Mouse (Mus musculus) skeletal muscle tissue, adult 2 months (tissue): ENCODE measurements around the gene Kcnab3.

Source experiments
- DNase-seq: peaks from one replicate; pipeline ENCODE4 v3.0.0-alpha.2; 2012; ENCODE audit warnings: low read depth, low spot score

Kcnab3 gene

GRCm38 (mm10) chr11:69369990-69370816 lies 44.1 kb downstream of the Kcnab3 start:
- no peak for DNase-seq

- no peak for DNase-seq
These were observed 44.8 kb downstream of the Kcnab3 start for GRCm38 (mm10) chr11:69370817-69371215.

GRCm38 (mm10) chr11:69371601-69372000 lies 45.5 kb downstream of the Kcnab3 start:
- DNase-seq: no peak

GRCm38 (mm10) chr11:69372056-69372779 lies 46.2 kb downstream of the Kcnab3 start:
- DNase-seq: no peak

GRCm38 (mm10) chr11:69372780-69373170 lies 46.7 kb downstream of the Kcnab3 start:
- no peak for DNase-seq

- DNase-seq: no peak
These were observed 47.3 kb downstream of the Kcnab3 start for GRCm38 (mm10) chr11:69373223-69373965.

- no peak for DNase-seq
These were observed 49.6 kb downstream of the Kcnab3 start for GRCm38 (mm10) chr11:69375646-69376045.

GRCm38 (mm10) chr11:69377766-69378165 lies 51.7 kb downstream of the Kcnab3 start:
- no peak for DNase-seq

GRCm38 (mm10) chr11:69379600-69379999 lies 53.5 kb downstream of the Kcnab3 start:
- no peak for DNase-seq

GRCm38 (mm10) chr11:69381356-69381755 lies 55.3 kb downstream of the Kcnab3 start:
- DNase-seq: no peak
